ENCODE assay signal across 7 mouse cellular contexts in genomic region chr15:100870775-100871106, GRCm38 (mm10). TPM values are rescaled to one million over a fixed set of nuclear protein-coding genes. Genes with fewer than 3 reads are reported as not detected.
DNase-seq lines count a peak whose midpoint lies in the region; ATAC-seq lines count a peak whose summit lies in the region.

No protein-coding gene starts in this region.

- no peak for DNase-seq in lung, postnatal 14 days
- DNase-seq in cerebellum, adult 11-12 months: peak; percentile 71
- DNase-seq in left cerebral cortex, postnatal 10 days (ENCODE audit: extremely low spot score in 1 of 2, low spot score in 2 of 2): peak; percentile 52 to 84
- peak; percentile 62 for DNase-seq in neural tube, embryonic 10.5 days (ENCODE audit: extremely low spot score, low spot score)
- DNase-seq in B cell, adult 2 months: no peak

- H3K9me3 ChIP-seq in lung, embryonic 16.5 days (ENCODE audit: control insufficient read depth, low read length): peaks cover 1% of the 10 kb centered on the region
- no peaks in the 10 kb centered on the region for H3K9me3 ChIP-seq in forebrain, embryonic 15.5 days

- peak overlapping the region; percentile 67 for H3K4me3 ChIP-seq in lung, embryonic 16.5 days (ENCODE audit: low read length)
- H3K4me3 ChIP-seq in forebrain, embryonic 15.5 days: peak overlapping the region; percentile 89

- no peak overlapping the region for H3K27ac ChIP-seq in lung, embryonic 16.5 days (ENCODE audit: low read length)
- H3K27ac ChIP-seq in forebrain, embryonic 15.5 days (replicated peaks): peak overlapping the region; percentile 88

- no peaks in the 10 kb centered on the region for H3K36me3 ChIP-seq in lung, embryonic 16.5 days (ENCODE audit: control insufficient read depth, insufficient read depth, low read length)
- H3K36me3 ChIP-seq in forebrain, embryonic 15.5 days: no peaks in the 10 kb centered on the region

- peak; percentile 73 for ATAC-seq in lung, embryonic 16.5 days (ENCODE audit: low read depth)
- ATAC-seq in forebrain, embryonic 15.5 days (replicated peaks): peak; percentile 51

- intact Hi-C loops in left cerebral cortex, postnatal 10 days (cut with DNase I): loop anchor here (5.0 kb wide), 1 partner anchor 92 kb away; no protein-coding TSS in a partner anchor

- H3K4me2 ChIP-seq in lung, embryonic 16.5 days (ENCODE audit: low read depth, low read length): peak overlapping the region; percentile 93
- H3K4me2 ChIP-seq in forebrain, embryonic 15.5 days (replicated peaks): peak overlapping the region; percentile 69

- peak overlapping the region; percentile 61 for H3K9ac ChIP-seq in lung, embryonic 16.5 days (ENCODE audit: low read length)
- peak overlapping the region; percentile 96 for H3K9ac ChIP-seq in forebrain, embryonic 15.5 days (replicated peaks)

- peaks cover 7% of the 10 kb centered on the region for H3K4me1 ChIP-seq in lung, embryonic 16.5 days (replicated peaks; ENCODE audit: control insufficient read depth, insufficient read depth, low read length)
- H3K4me1 ChIP-seq in forebrain, embryonic 15.5 days: peaks cover 28% of the 10 kb centered on the region

- WGBS in lung, embryonic 16.5 days: 4% methylated on average over 10 of the region's 69 CpGs
- WGBS in forebrain, embryonic 15.5 days: 0% methylated on average over 4 of the region's 69 CpGs

- peaks cover 46% of the 10 kb centered on the region for H3K27me3 ChIP-seq in lung, embryonic 16.5 days (ENCODE audit: control insufficient read depth, insufficient read depth, low read depth, low read length)
- H3K27me3 ChIP-seq in forebrain, embryonic 15.5 days: peaks cover 4% of the 10 kb centered on the region; the same call in 1 of the 2 replicates

RNA-seq across cellular contexts. Expression of gene Scn8a, which starts 1.1 kb away (rescaled TPM):
- polyA plus RNA-seq in lung, embryonic 16.5 days (2015; fragmentation: Nextera tagmentation; extraction: Ambion mirVana): 0.98 and 1.4 TPM in 2 replicates
- 20.3 and 20.4 TPM in 2 replicates for polyA plus RNA-seq in forebrain, embryonic 15.5 days (2015; fragmentation: Nextera tagmentation; extraction: Ambion mirVana)
- 100 to 1,000 TPM; 164 to 171 TPM for total RNA-seq in left cerebral cortex, postnatal 10 days (2021)

Comparison
In these comparisons a context has a peak if more than half of its experiments do, and no peak if none do; other contexts are left out.
1. DNase-seq: peak in cerebellum, adult 11-12 months (single experiment), left cerebral cortex, postnatal 10 days (2 of 2) and neural tube, embryonic 10.5 days (single experiment); none in lung, postnatal 14 days (single experiment) and B cell, adult 2 months (0 of 2).